In the genomic region with DNA sequence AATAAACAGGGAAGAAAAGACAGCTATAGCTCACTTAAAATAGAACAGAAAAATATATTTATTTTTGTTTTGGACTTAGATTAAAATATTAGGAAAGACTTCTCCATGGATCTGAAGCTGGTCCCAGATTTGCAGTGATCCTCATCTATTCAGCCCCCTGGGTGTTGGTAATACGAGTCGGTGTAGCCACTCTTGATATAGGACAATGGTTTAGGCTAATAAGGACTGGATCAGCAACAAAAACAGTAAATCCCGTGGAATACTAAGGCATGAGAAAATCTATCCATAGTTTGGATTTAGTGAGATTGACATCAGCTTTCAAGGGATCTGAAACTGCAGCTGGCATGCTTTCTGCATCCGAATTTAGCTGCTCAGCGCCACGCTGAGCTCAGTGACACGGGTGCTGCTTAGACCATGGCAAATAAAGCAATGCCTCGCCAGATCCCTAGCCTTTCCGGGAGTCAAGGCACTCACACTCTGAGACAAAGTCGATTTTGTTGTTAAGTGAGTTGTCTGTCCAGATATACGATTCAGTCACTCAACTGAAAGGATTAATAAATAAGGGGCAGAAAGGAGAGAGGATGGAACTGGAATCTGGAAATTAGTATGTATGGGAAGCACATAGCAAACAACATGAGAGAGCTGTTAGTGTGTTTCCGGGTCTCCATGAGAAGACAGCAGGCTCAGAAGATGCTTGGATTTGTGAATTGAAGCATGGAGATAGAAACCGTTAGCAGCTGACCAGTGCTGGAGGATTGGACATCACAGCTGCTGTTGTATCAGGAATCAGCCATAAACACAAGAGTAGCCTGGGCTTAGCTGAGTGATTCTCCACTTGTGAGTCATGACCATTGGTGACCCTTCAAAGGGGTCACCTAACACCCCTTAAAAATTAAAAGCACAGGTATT, we compare ENCODE assay signal across 12 mouse cellular contexts. TPM values are rescaled to one million over a fixed set of nuclear protein-coding genes. Genes with fewer than 3 reads are reported as not detected.
DNase-seq lines count a peak whose midpoint lies in the region; ATAC-seq lines count a peak whose summit lies in the region.
"Had no signal": no experiment of that assay in that cellular context is flagged by ENCODE, and none has a peak within 500 bp of the region (broad histone marks: within the 10 kb centered on the region; RNA-seq: fewer than 3 reads in every experiment).

No protein-coding gene starts in this region.

- no peaks in the 10 kb centered on the region for H3K4me1 ChIP-seq in hindbrain, embryonic 15.5 days (replicated peaks)
- H3K4me1 ChIP-seq: heart, embryonic 15.5 days had no signal

- H3K27me3 ChIP-seq in hindbrain, embryonic 15.5 days, result no peaks in the 10 kb centered on the region
- H3K27me3 ChIP-seq: heart, embryonic 15.5 days had no signal

- WGBS in hindbrain, embryonic 15.5 days, result 47% methylated on average over 13 of the region's 13 CpGs

- ATAC-seq in frontal cortex, adult (ENCODE audit: low TSS enrichment), result peak; percentile 86
- ATAC-seq in hindbrain, embryonic 15.5 days (ENCODE audit: low FRiP score, low read depth), result peak; percentile 75; the same call in 1 of the 2 replicates
- no peak for ATAC-seq in erythroblast, adult 5-6 weeks (replicated peaks; ENCODE audit: low FRiP score, poor library complexity, severe bottlenecking)
- ATAC-seq: intestine, postnatal 0 days had no signal

- H3K9me3 ChIP-seq in hindbrain, embryonic 15.5 days, result no peaks in the 10 kb centered on the region
- H3K9me3 ChIP-seq: heart, embryonic 15.5 days had no signal

- peak overlapping the region; percentile 39 for H3K27ac ChIP-seq in hindbrain, embryonic 15.5 days (replicated peaks)
- H3K27ac ChIP-seq: heart, embryonic 15.5 days; layer of hippocampus, adult 2 months had no signal

- H3K36me3 ChIP-seq in hindbrain, embryonic 15.5 days, result no peaks in the 10 kb centered on the region
- H3K36me3 ChIP-seq: heart, embryonic 15.5 days had no signal

- no peak for DNase-seq in frontal cortex, postnatal 14 days (ENCODE audit: low spot score in 2 of 2)
- peak; percentile 64 to 65 for DNase-seq in cerebellum, postnatal 10 days
- DNase-seq in retina, adult 2 months (ENCODE audit: low read depth, low spot score), result peak; percentile 13
- DNase-seq in thymus, postnatal 0 days (ENCODE audit: low spot score), result no peak
- DNase-seq in heart, postnatal 10 days, result no peak
- DNase-seq: gastrocnemius, postnatal 14 days had no signal

- no peak overlapping the region for H3K9ac ChIP-seq in hindbrain, embryonic 15.5 days
- H3K9ac ChIP-seq: heart, embryonic 15.5 days had no signal

- peak overlapping the region; percentile 26 for H3K4me2 ChIP-seq in hindbrain, embryonic 15.5 days
- H3K4me2 ChIP-seq: heart, embryonic 15.5 days had no signal

- H3K4me3 ChIP-seq in hindbrain, embryonic 15.5 days, result no peak overlapping the region
- H3K4me3 ChIP-seq: heart, embryonic 15.5 days; layer of hippocampus, adult 2 months had no signal

- intact Hi-C loops in heart, postnatal 10 days (cut with DNase I), result no loop called here

RNA-seq across cellular contexts. Expression of a gene that starts 36.9 kb away (rescaled TPM):
- polyA plus RNA-seq in hindbrain, embryonic 15.5 days (2015; fragmentation: Nextera tagmentation; extraction: Ambion mirVana), result 392 and 396 TPM in 2 replicates
- 91.2 and 93.4 TPM in 2 replicates for polyA plus RNA-seq in thymus, postnatal 0 days (2015; fragmentation: Nextera tagmentation; extraction: Ambion mirVana)
- 419 and 426 TPM in 2 replicates for total RNA-seq in erythroblast, adult 5-6 weeks (2015; ENCODE audit: low replicate concordance)
- total RNA-seq in erythroblast, adult 5-6 weeks (2017; ENCODE audit: low replicate concordance), result 600 and 676 TPM in 2 replicates
- 100 to 1,000 TPM; 255 to 258 TPM for total RNA-seq in heart, postnatal 10 days (2021)

Comparison
In these comparisons a context has a peak if more than half of its experiments do, and no peak if none do; other contexts are left out.
1. DNase-seq: peak in cerebellum, postnatal 10 days (2 of 2) and retina, adult 2 months (single experiment); none in frontal cortex, postnatal 14 days (0 of 2), thymus, postnatal 0 days (single experiment) and heart, postnatal 10 days (0 of 2).